Mouse (Mus musculus) forebrain, embryonic 10.5 days (tissue): Measurements from ENCODE around the gene Ear1. TPM values are rescaled to one million over a fixed set of nuclear protein-coding genes. Genes with fewer than 3 reads are reported as not detected.
A peak's percentile ranks its signal among the peaks of the same experiment; 100 is the strongest.
"Not testable (repeated sequence)": the region's sequence is repeated elsewhere in the genome, so short reads cannot be mapped to it uniquely, and the experiment has no call there.

Source experiments
- DNase-seq: peaks from one replicate; pipeline ENCODE4 v3.0.0-alpha.2; 2017; ENCODE audit warnings: low spot score; ENCODE audit errors: extremely low spot score
- H3K27ac ChIP-seq: fragments of 300-500 bp; sonication (generic); 2 replicates; pipeline ENCODE4 v1.5.1; 2016; ENCODE audit warnings: mild to moderate bottlenecking
- H3K27me3 ChIP-seq: fragments of 300-500 bp; sonication (generic); 2 replicates; pipeline ENCODE4 v1.6.1; 2016; ENCODE audit warnings: mild to moderate bottlenecking; ENCODE audit not compliant: poor library complexity, severe bottlenecking
- H3K36me3 ChIP-seq: fragments of 300-500 bp; sonication (generic); replicated peaks from 2 replicates; pipeline ENCODE4 v1.6.1; 2016; ENCODE audit warnings: mild to moderate bottlenecking, moderate library complexity
- H3K4me1 ChIP-seq: fragments of 300-500 bp; sonication (generic); 2 replicates; pipeline ENCODE4 v1.6.1; 2016
- H3K4me3 ChIP-seq: fragments of 300-500 bp; sonication (generic); 2 replicates; pipeline ENCODE4 v1.5.1; 2016; ENCODE audit warnings: mild to moderate bottlenecking, moderate library complexity
- H3K9me3 ChIP-seq: fragments of 300-500 bp; sonication (generic); 2 replicates; pipeline ENCODE4 v1.6.1; 2016; ENCODE audit warnings: mild to moderate bottlenecking, moderate library complexity
- WGBS: fragments of 180-500 bp; shearing (Covaris S2); methylation state at CpG from one replicate; pipeline ENCODE4 v1.1.7; 2016; 5-methylcytosine and 5-hydroxymethylcytosine counted together
- polyA plus RNA-seq: library from polyadenylated mRNA; unstranded; fragments of >200 nt; fragmentation: Nextera tagmentation; extraction: Ambion mirVana; gene quantifications from 2 replicates; pipeline ENCODE4 v1.2.1, GENCODE M21; 2016

Ear1 gene
- not detected in 2 replicates for polyA plus RNA-seq

- not testable (repeated sequence) for H3K4me1 ChIP-seq, H3K9me3 ChIP-seq, H3K27ac ChIP-seq, H3K36me3 ChIP-seq, DNase-seq, H3K4me3 ChIP-seq, H3K27me3 ChIP-seq
- 73% methylated on average over 3 of the region's 3 CpGs for WGBS
Observed at GRCm38 (mm10) chr14:43875417-43875816, at the start of gene Ear1. Gene Ear1, minus strand, starts transcription at chr14:43875517.

- H3K9me3 ChIP-seq, H3K36me3 ChIP-seq, H3K4me1 ChIP-seq, H3K27me3 ChIP-seq: not testable (repeated sequence)
- Histone ChIP-seq H3K4me3 (peak within 1 kb of the TSS; percentile 53), H3K27ac (peak within 1 kb of the TSS; percentile 92)
- WGBS, result 8% methylated on average over 10 of the region's 10 CpGs
- DNase-seq, result peak; percentile 86
Observed at GRCm38 (mm10) chr14:43924688-43925403, 49.5 kb upstream of the Ear1 start, which contains the start of gene Gm8113. Gene Gm8113, plus strand, starts transcription at chr14:43925390.

- H3K36me3 ChIP-seq, H3K4me3 ChIP-seq, H3K27me3 ChIP-seq, H3K4me1 ChIP-seq, DNase-seq, H3K9me3 ChIP-seq: not testable (repeated sequence)
- H3K27ac ChIP-seq, result 0 out of 2 replicates have a peak within 1 kb of the TSS, but pooled peaks have one; percentile 92
- 90% methylated on average over 3 of the region's 3 CpGs for WGBS
Observed at GRCm38 (mm10) chr14:43923459-43923858, 48.1 kb upstream of the Ear1 start, which contains the start of gene Ear10. Gene Ear10, minus strand, starts transcription at chr14:43923559.

GRCm38 (mm10) chr14:43918214-43918613 lies 42.9 kb upstream of the Ear1 start:
- H3K4me3 ChIP-seq, H3K27me3 ChIP-seq, H3K36me3 ChIP-seq, H3K4me1 ChIP-seq, DNase-seq, H3K9me3 ChIP-seq, H3K27ac ChIP-seq: not testable (repeated sequence)

GRCm38 (mm10) chr14:43898577-43898976 lies 23.3 kb upstream of the Ear1 start:
- H3K4me1 ChIP-seq, H3K4me3 ChIP-seq, H3K9me3 ChIP-seq, DNase-seq, H3K27me3 ChIP-seq, H3K27ac ChIP-seq, H3K36me3 ChIP-seq: not testable (repeated sequence)
- 91% methylated on average over 3 of the region's 3 CpGs for WGBS

GRCm38 (mm10) chr14:43895357-43895756 lies 20.0 kb upstream of the Ear1 start:
- H3K36me3 ChIP-seq, DNase-seq, H3K27me3 ChIP-seq, H3K4me3 ChIP-seq, H3K9me3 ChIP-seq, H3K27ac ChIP-seq, H3K4me1 ChIP-seq: not testable (repeated sequence)
- WGBS, result 37% methylated on average over 1 of the region's 2 CpGs

GRCm38 (mm10) chr14:43891288-43891687 lies 16.0 kb upstream of the Ear1 start:
- DNase-seq, H3K4me1 ChIP-seq: not testable (repeated sequence)

GRCm38 (mm10) chr14:43886235-43886634 lies 10.9 kb upstream of the Ear1 start:
- H3K9me3 ChIP-seq, H3K27ac ChIP-seq, DNase-seq, H3K27me3 ChIP-seq, H3K4me1 ChIP-seq, H3K36me3 ChIP-seq, H3K4me3 ChIP-seq: not testable (repeated sequence)
- WGBS, result 75% methylated on average over 1 of the region's 1 CpGs

More at GRCm38 (mm10) chr14:43891288-43891687, 16.0 kb upstream of the Ear1 start:
- H3K27me3 ChIP-seq, H3K27ac ChIP-seq, H3K9me3 ChIP-seq, H3K36me3 ChIP-seq, H3K4me3 ChIP-seq: not testable (repeated sequence)
- WGBS, result 100% methylated on average over 1 of the region's 1 CpGs

GRCm38 (mm10) chr14:43879966-43880545 lies 4.7 kb upstream of the Ear1 start:
- not testable (repeated sequence) for H3K27ac ChIP-seq, DNase-seq
- WGBS, result 92% methylated on average over 5 of the region's 5 CpGs

GRCm38 (mm10) chr14:43877789-43878188 lies 2.5 kb upstream of the Ear1 start:
- not testable (repeated sequence) for H3K4me3 ChIP-seq, H3K4me1 ChIP-seq, DNase-seq, H3K27ac ChIP-seq, H3K9me3 ChIP-seq, H3K36me3 ChIP-seq, H3K27me3 ChIP-seq
- 65% methylated on average over 1 of the region's 2 CpGs for WGBS

More at GRCm38 (mm10) chr14:43879966-43880545, 4.7 kb upstream of the Ear1 start:
- H3K4me1 ChIP-seq, H3K9me3 ChIP-seq, H3K4me3 ChIP-seq, H3K27me3 ChIP-seq, H3K36me3 ChIP-seq: not testable (repeated sequence)

GRCm38 (mm10) chr14:43874862-43875261 lies 455 bp downstream of the Ear1 start:
- DNase-seq, H3K4me1 ChIP-seq, H3K9me3 ChIP-seq, H3K27ac ChIP-seq, H3K4me3 ChIP-seq, H3K27me3 ChIP-seq, H3K36me3 ChIP-seq: not testable (repeated sequence)
- WGBS, result 92% methylated on average over 3 of the region's 3 CpGs

- 30% methylated on average over 2 of the region's 2 CpGs for WGBS
- not testable (repeated sequence) for H3K4me1 ChIP-seq, H3K27ac ChIP-seq
Observed at GRCm38 (mm10) chr14:43860522-43860921, 14.8 kb downstream of the Ear1 start.

GRCm38 (mm10) chr14:43859465-43859864 lies 15.9 kb downstream of the Ear1 start:
- H3K4me3 ChIP-seq, DNase-seq, H3K4me1 ChIP-seq, H3K36me3 ChIP-seq, H3K27ac ChIP-seq, H3K9me3 ChIP-seq, H3K27me3 ChIP-seq: not testable (repeated sequence)
- 80% methylated on average over 5 of the region's 6 CpGs for WGBS

More at GRCm38 (mm10) chr14:43860522-43860921, 14.8 kb downstream of the Ear1 start:
- H3K9me3 ChIP-seq, H3K36me3 ChIP-seq, H3K4me3 ChIP-seq, H3K27me3 ChIP-seq: not testable (repeated sequence)
- DNase-seq, result peak; percentile 21
